Mouse (Mus musculus) olfactory bulb, adult 2 months (tissue): ENCODE results near the gene Vmn1r41.

Source experiments
- CTCF ChIP-seq: fragments of 200-500 bp; IDR thresholded peaks from 2 replicates; pipeline ENCODE4 v1.5.1; 2012; ENCODE audit warnings: low read depth, mild to moderate bottlenecking, low read length, moderate library complexity; ENCODE audit not compliant: insufficient read depth
- POLR2A ChIP-seq: fragments of 200-500 bp; IDR thresholded peaks from 2 replicates; pipeline ENCODE4 v1.6.1; 2012; ENCODE audit warnings: mild to moderate bottlenecking, low read depth, low read length, moderate library complexity; ENCODE audit not compliant: insufficient read depth

- TF ChIP-seq CTCF (no peak), POLR2A (no peak)
These were observed 2.2 kb downstream of the Vmn1r41 start for GRCm38 (mm10) chr6:89742811-89743210.
